Comparison of ENCODE assay signal across 11 mouse cellular contexts in the genomic region with DNA sequence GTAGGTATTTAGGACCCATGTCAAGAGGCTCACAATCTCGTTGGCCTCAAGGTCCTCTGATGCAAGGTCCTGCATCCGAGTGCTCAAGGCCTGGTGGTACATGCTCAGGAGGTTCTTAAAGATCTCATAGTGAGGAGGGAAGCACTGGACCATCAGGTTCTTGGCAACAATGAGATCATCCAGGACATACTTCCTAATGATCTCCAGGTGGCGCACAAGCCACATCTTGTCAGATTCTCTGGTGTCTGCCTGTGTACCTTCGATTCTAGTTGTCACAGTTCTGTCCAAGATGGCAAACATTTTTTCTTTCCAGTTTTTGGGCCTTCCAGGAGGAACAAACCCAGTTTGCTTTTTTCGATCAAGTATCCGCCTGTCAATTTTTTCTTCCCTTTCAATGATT. TPM values are rescaled to one million over a fixed set of nuclear protein-coding genes. Genes with fewer than 3 reads are reported as not detected.
DNase-seq lines count a peak whose midpoint lies in the region; ATAC-seq and TF ChIP-seq lines count a peak whose summit lies in the region.
"Had no signal": no experiment of that assay in that cellular context is flagged by ENCODE, and none has a peak within 500 bp of the region (broad histone marks: within the 10 kb centered on the region; RNA-seq: fewer than 3 reads in every experiment).

No protein-coding gene starts in this region.

- H3K27me3 ChIP-seq in hindbrain, embryonic 16.5 days (replicated peaks; ENCODE audit: control insufficient read depth, insufficient read depth, low read length) = no peaks in the 10 kb centered on the region
- no peaks in the 10 kb centered on the region for H3K27me3 ChIP-seq in hindbrain, embryonic 13.5 days
- H3K27me3 ChIP-seq in E14TG2a.4 (ENCODE audit: insufficient read depth, low read length) = no peaks in the 10 kb centered on the region
- no peaks in the 10 kb centered on the region for H3K27me3 ChIP-seq in embryonic facial prominence, embryonic 11.5 days (ENCODE audit: control insufficient read depth, insufficient read depth, low read length)
- H3K27me3 ChIP-seq: heart, embryonic 15.5 days; liver, embryonic 15.5 days had no signal

- H3K4me3 ChIP-seq in hindbrain, embryonic 16.5 days (ENCODE audit: low read length) = no peak overlapping the region
- no peak overlapping the region for H3K4me3 ChIP-seq in hindbrain, embryonic 13.5 days
- no peak overlapping the region for H3K4me3 ChIP-seq in E14TG2a.4 (replicated peaks; ENCODE audit: low read length)
- no peak overlapping the region for H3K4me3 ChIP-seq in embryonic facial prominence, embryonic 11.5 days (ENCODE audit: low read depth, low read length)
- H3K4me3 ChIP-seq: heart, embryonic 15.5 days; liver, embryonic 15.5 days had no signal

- H3K4me1 ChIP-seq in hindbrain, embryonic 16.5 days (ENCODE audit: control insufficient read depth, insufficient read depth, low read depth, low read length) = no peaks in the 10 kb centered on the region
- no peaks in the 10 kb centered on the region for H3K4me1 ChIP-seq in hindbrain, embryonic 13.5 days (replicated peaks)
- H3K4me1 ChIP-seq in E14TG2a.4 (replicated peaks; ENCODE audit: low read depth, low read length) = peaks cover 8% of the 10 kb centered on the region; the same call in 1 of the 2 replicates
- no peaks in the 10 kb centered on the region for H3K4me1 ChIP-seq in embryonic facial prominence, embryonic 11.5 days (ENCODE audit: control insufficient read depth, insufficient read depth, low read length)
- H3K4me1 ChIP-seq: heart, embryonic 15.5 days; liver, embryonic 15.5 days had no signal

- peak; percentile 22 for TF ChIP-seq CTCF in E14TG2a.4 (conservative IDR thresholded peaks at IDR 0.05; ENCODE audit: low read length)

- ATAC-seq in hindbrain, embryonic 16.5 days = 0 out of 2 replicates have a peak, but pooled peaks have one; percentile 54
- no peak for ATAC-seq in hindbrain, embryonic 13.5 days (ENCODE audit: low FRiP score)
- no peak for ATAC-seq in embryonic facial prominence, embryonic 11.5 days (replicated peaks; ENCODE audit: insufficient number of reproducible peaks, low FRiP score, low TSS enrichment, low read depth)
- ATAC-seq in erythroblast, adult 5-6 weeks (replicated peaks; ENCODE audit: low FRiP score, poor library complexity, severe bottlenecking) = no peak

- H3K4me2 ChIP-seq in hindbrain, embryonic 16.5 days (ENCODE audit: low read length) = no peak overlapping the region
- H3K4me2 ChIP-seq in hindbrain, embryonic 13.5 days = no peak overlapping the region
- no peak overlapping the region for H3K4me2 ChIP-seq in embryonic facial prominence, embryonic 11.5 days (ENCODE audit: low read depth, low read length)
- H3K4me2 ChIP-seq: heart, embryonic 15.5 days; liver, embryonic 15.5 days had no signal

- peaks cover 23% of the 10 kb centered on the region for H3K36me3 ChIP-seq in hindbrain, embryonic 16.5 days (ENCODE audit: control insufficient read depth, insufficient read depth, low read length)
- H3K36me3 ChIP-seq in hindbrain, embryonic 13.5 days = peaks cover 67% of the 10 kb centered on the region
- H3K36me3 ChIP-seq in E14TG2a.4 (ENCODE audit: insufficient read depth, low read length) = peaks cover 52% of the 10 kb centered on the region
- peaks cover 3% of the 10 kb centered on the region for H3K36me3 ChIP-seq in embryonic facial prominence, embryonic 11.5 days (replicated peaks; ENCODE audit: control insufficient read depth, insufficient read depth, low read depth, low read length)

- H3K27ac ChIP-seq in hindbrain, embryonic 16.5 days (ENCODE audit: low read depth, low read length) = no peak overlapping the region
- H3K27ac ChIP-seq in hindbrain, embryonic 13.5 days = no peak overlapping the region
- H3K27ac ChIP-seq in embryonic facial prominence, embryonic 11.5 days (replicated peaks; ENCODE audit: low read depth, low read length) = no peak overlapping the region
- H3K27ac ChIP-seq: heart, embryonic 15.5 days; liver, embryonic 15.5 days had no signal

- no peaks in the 10 kb centered on the region for H3K9me3 ChIP-seq in hindbrain, embryonic 16.5 days (ENCODE audit: control insufficient read depth, low read length)
- no peaks in the 10 kb centered on the region for H3K9me3 ChIP-seq in hindbrain, embryonic 13.5 days
- H3K9me3 ChIP-seq in E14TG2a.4 (ENCODE audit: low read length) = no peaks in the 10 kb centered on the region
- H3K9me3 ChIP-seq in embryonic facial prominence, embryonic 11.5 days (replicated peaks; ENCODE audit: control insufficient read depth, low read length) = no peaks in the 10 kb centered on the region
- H3K9me3 ChIP-seq: heart, embryonic 15.5 days; liver, embryonic 15.5 days had no signal

- no peak overlapping the region for H3K9ac ChIP-seq in hindbrain, embryonic 16.5 days (ENCODE audit: low read depth, low read length)
- H3K9ac ChIP-seq in hindbrain, embryonic 13.5 days = no peak overlapping the region
- no peak overlapping the region for H3K9ac ChIP-seq in embryonic facial prominence, embryonic 11.5 days (replicated peaks; ENCODE audit: low read length)
- H3K9ac ChIP-seq: heart, embryonic 15.5 days; liver, embryonic 15.5 days had no signal

- peak; percentile 54 for DNase-seq in 416B (ENCODE audit: low read depth)
- DNase-seq in embryonic facial prominence, embryonic 11.5 days (ENCODE audit: low spot score) = peak; percentile 27
- no peak for DNase-seq in urinary bladder, postnatal 25 days (ENCODE audit: low spot score)
- DNase-seq in thymus, postnatal 0 days (ENCODE audit: low spot score) = no peak
- DNase-seq: cerebellum, adult 18-20 months had no signal

- WGBS in hindbrain, embryonic 16.5 days = 90% methylated on average over 6 of the region's 6 CpGs
- WGBS in hindbrain, embryonic 13.5 days = 84% methylated on average over 6 of the region's 6 CpGs
- WGBS in embryonic facial prominence, embryonic 11.5 days = 86% methylated on average over 6 of the region's 6 CpGs

RNA-seq across cellular contexts. Expression of gene Exoc3, which starts 15.9 kb away (rescaled TPM):
- polyA plus RNA-seq in hindbrain, embryonic 16.5 days (2015; fragmentation: Nextera tagmentation; extraction: Ambion mirVana) = 117 and 118 TPM in 2 replicates
- polyA plus RNA-seq in hindbrain, embryonic 13.5 days (2015; fragmentation: Nextera tagmentation; extraction: Ambion mirVana) = 113 and 114 TPM in 2 replicates
- 67.4 and 80.6 TPM in 2 replicates for polyA plus RNA-seq in embryonic facial prominence, embryonic 11.5 days (2014; fragmentation: Nextera tagmentation; extraction: Ambion mirVana)
- total RNA-seq in erythroblast, adult 5-6 weeks (2015; ENCODE audit: low replicate concordance) = 2.1 and 10.4 TPM in 2 replicates
- 12.4 and 18.0 TPM in 2 replicates for total RNA-seq in erythroblast, adult 5-6 weeks (2017; ENCODE audit: low replicate concordance)
- polyA plus RNA-seq in thymus, postnatal 0 days (2015; fragmentation: Nextera tagmentation; extraction: Ambion mirVana) = 55.6 and 62.2 TPM in 2 replicates

Comparison
In these comparisons a context has a peak if more than half of its experiments do, and no peak if none do; other contexts are left out.
1. DNase-seq: peak in 416B (single experiment) and embryonic facial prominence, embryonic 11.5 days (single experiment); none in urinary bladder, postnatal 25 days (single experiment) and thymus, postnatal 0 days (single experiment).